Mouse (Mus musculus) midbrain, embryonic 14.5 days (tissue): Measurements from ENCODE around the gene Fryl. TPM values are rescaled to one million over a fixed set of nuclear protein-coding genes. Genes with fewer than 3 reads are reported as not detected.

Experiments used
- ATAC-seq: fragments of 200-750 bp; cut with Nextera tagmentation; 2 replicates; pipeline ENCODE4 v1.8.0; 2017; ENCODE audit warnings: moderate number of reproducible peaks, moderate library complexity; ENCODE audit not compliant: low FRiP score, low TSS enrichment
- DNase-seq: peaks from one replicate; pipeline ENCODE4 v3.0.0-alpha.2; 2015
- H3K27ac ChIP-seq: fragments of 300-500 bp; sonication (generic); replicated peaks from 2 replicates; pipeline ENCODE4 v1.5.1; 2014; ENCODE audit warnings: mild to moderate bottlenecking, low read depth, low read length, moderate library complexity
- H3K27me3 ChIP-seq: fragments of 300-500 bp; sonication (generic); 2 replicates; pipeline ENCODE4 v1.6.1; 2014; ENCODE audit warnings: low read length, control low read depth, mixed read lengths; ENCODE audit not compliant: control insufficient read depth, insufficient read depth
- H3K36me3 ChIP-seq: fragments of 300-500 bp; sonication (generic); 2 replicates; pipeline ENCODE4 v1.6.1; 2014; ENCODE audit warnings: low read length, control low read depth; ENCODE audit not compliant: control insufficient read depth, insufficient read depth
- H3K4me1 ChIP-seq: fragments of 300-500 bp; sonication (generic); 2 replicates; pipeline ENCODE4 v1.6.1; 2014; ENCODE audit warnings: mild to moderate bottlenecking, antibody characterized with exemption, low read length, control low read depth; ENCODE audit not compliant: control insufficient read depth, insufficient read depth
- H3K4me2 ChIP-seq: fragments of 300-500 bp; sonication (generic); 2 replicates; pipeline ENCODE4 v1.6.1; 2014; ENCODE audit warnings: mild to moderate bottlenecking, low read length, moderate library complexity
- H3K4me3 ChIP-seq: fragments of 300-500 bp; sonication (generic); replicated peaks from 2 replicates; pipeline ENCODE4 v1.5.1; 2014; ENCODE audit warnings: low read depth, low read length
- H3K9ac ChIP-seq: fragments of 300-500 bp; sonication (generic); replicated peaks from 2 replicates; pipeline ENCODE4 v1.6.1; 2014; ENCODE audit warnings: mild to moderate bottlenecking, low read length, moderate library complexity
- H3K9me3 ChIP-seq: fragments of 300-500 bp; sonication (generic); 2 replicates; pipeline ENCODE4 v1.6.1; 2016; ENCODE audit warnings: low read length, control low read depth, mixed read lengths; ENCODE audit not compliant: control insufficient read depth
- WGBS: fragments of 180-500 bp; shearing (Covaris S2); extraction: QIAGEN DNeasy Blood & Tissue Kit; methylation state at CpG from one replicate; pipeline ENCODE4 v1.1.7; 2014; 5-methylcytosine and 5-hydroxymethylcytosine counted together
- polyA plus RNA-seq: library from polyadenylated mRNA; unstranded; fragments of >200 nt; fragmentation: Nextera tagmentation; extraction: Ambion mirVana; gene quantifications from 2 replicates; pipeline ENCODE4 v1.2.1, GENCODE M21; 2014

Gene Fryl
- polyA plus RNA-seq, 1 experiment from 2014 or later, result 48.5 TPM

DNA sequence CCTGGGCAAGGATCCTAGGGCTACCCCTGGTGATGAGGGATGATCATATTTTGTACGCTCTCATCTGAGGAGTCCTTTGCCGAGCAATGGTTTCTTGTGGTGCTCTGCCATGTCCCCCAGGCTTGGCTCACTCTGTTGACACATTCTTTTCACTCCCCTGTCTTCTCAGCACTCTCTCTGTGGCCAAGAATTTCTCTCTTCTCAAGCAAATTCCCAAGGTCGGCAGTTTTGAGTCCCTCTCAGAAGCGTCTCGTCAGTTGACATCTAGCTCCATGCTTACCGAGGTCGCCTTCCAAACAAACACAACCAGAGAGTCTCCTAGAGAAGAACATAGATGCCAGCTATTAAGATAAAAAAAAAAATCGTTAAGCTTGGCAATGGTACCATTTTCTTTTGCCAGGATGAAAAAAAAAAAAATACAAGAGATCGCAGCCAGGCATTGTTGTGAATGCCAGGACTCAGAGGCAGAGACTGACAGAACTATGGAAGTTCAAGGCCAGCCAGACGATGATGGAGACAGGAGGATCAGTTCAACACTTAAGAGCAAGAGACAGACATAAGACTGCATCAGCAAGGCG is 12.3 kb upstream of the Fryl start:
- no peak overlapping the region for H3K4me3 ChIP-seq
- H3K4me1 ChIP-seq, result no peaks in the 10 kb centered on the region; the same call in 1 of the 2 replicates
- DNase-seq (no peak), ATAC-seq (no peak)
- H3K4me2 ChIP-seq, result no peak overlapping the region
- H3K9ac ChIP-seq, result no peak overlapping the region
- H3K27me3 ChIP-seq, result no peaks in the 10 kb centered on the region
- no peaks in the 10 kb centered on the region for H3K9me3 ChIP-seq
- H3K36me3 ChIP-seq, result no peaks in the 10 kb centered on the region
- H3K27ac ChIP-seq, result no peak overlapping the region
- WGBS, result 88% methylated on average over 11 of the region's 11 CpGs

GRCm38 (mm10) chr5:73265460-73265859 is 9.0 kb upstream of the Fryl start:
- Histone ChIP-seq H3K9me3 (no peaks in the 10 kb centered on the region), H3K9ac (no peak overlapping the region), H3K4me3 (no peak overlapping the region), H3K27me3 (no peaks in the 10 kb centered on the region), H3K4me1 (no peaks in the 10 kb centered on the region), H3K36me3 (no peaks in the 10 kb centered on the region), H3K27ac (no peak overlapping the region), H3K4me2 (no peak overlapping the region)
- ATAC-seq (no peak), DNase-seq (no peak)
- 80% methylated on average over 5 of the region's 5 CpGs for WGBS

DNA sequence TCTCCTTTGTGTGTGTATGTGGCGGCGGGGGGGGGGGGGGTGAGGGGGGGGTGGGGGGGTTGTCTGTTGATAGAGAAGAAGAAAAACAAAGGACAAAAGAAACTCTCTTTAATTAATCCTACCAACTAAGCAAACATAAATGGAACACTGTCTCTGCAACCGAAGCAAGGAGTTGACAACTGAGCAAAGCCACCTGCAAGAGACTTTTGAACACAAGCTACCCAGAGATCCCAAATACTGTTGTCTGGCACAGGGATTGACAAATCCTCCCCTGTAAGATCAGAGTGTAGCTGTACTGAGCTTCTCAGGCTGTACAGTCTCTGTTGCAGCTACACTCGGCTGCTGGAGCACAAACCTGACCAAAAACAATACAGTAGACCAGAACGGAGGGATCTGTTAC is 7.7 kb upstream of the Fryl start:
- ATAC-seq, result no peak
- Histone ChIP-seq H3K36me3 (no peaks in the 10 kb centered on the region), H3K4me3 (no peak overlapping the region), H3K4me2 (no peak overlapping the region), H3K27me3 (no peaks in the 10 kb centered on the region), H3K4me1 (no peaks in the 10 kb centered on the region), H3K9me3 (no peaks in the 10 kb centered on the region), H3K27ac (no peak overlapping the region), H3K9ac (no peak overlapping the region)
- no peak for DNase-seq
- 80% methylated on average over 3 of the region's 5 CpGs for WGBS

DNA sequence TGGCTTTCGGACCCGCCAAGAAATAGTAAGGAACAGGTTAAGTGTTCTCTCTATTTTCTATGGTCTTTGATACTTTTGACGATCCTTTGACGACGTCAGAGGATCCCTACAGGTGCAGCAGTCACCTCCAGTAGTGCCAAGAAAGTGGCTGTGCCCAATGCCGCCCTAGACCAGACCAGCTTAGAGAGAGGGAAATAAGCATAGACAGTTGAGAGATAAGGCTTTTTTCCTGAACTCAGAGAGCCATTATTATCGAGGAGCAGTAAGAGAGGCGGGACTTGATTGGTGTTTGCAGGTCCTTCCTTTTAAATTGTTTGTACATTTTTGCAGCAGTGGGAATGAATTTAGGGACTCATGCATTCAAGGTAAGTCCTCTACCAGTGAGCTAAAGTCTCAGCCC is 1.3 kb upstream of the Fryl start:
- H3K9ac ChIP-seq, result no peak overlapping the region
- H3K4me2 ChIP-seq, result peak overlapping the region; percentile 62
- H3K27ac ChIP-seq, result no peak overlapping the region
- no peaks in the 10 kb centered on the region for H3K9me3 ChIP-seq
- ATAC-seq (no peak), DNase-seq (no peak)
- no peaks in the 10 kb centered on the region for H3K36me3 ChIP-seq
- H3K27me3 ChIP-seq, result no peaks in the 10 kb centered on the region
- 0 out of 2 replicates have a peak overlapping the region, but pooled peaks have one; percentile 41 for H3K4me3 ChIP-seq
- 58% methylated on average over 8 of the region's 8 CpGs for WGBS
- peaks cover 19% of the 10 kb centered on the region for H3K4me1 ChIP-seq

DNA sequence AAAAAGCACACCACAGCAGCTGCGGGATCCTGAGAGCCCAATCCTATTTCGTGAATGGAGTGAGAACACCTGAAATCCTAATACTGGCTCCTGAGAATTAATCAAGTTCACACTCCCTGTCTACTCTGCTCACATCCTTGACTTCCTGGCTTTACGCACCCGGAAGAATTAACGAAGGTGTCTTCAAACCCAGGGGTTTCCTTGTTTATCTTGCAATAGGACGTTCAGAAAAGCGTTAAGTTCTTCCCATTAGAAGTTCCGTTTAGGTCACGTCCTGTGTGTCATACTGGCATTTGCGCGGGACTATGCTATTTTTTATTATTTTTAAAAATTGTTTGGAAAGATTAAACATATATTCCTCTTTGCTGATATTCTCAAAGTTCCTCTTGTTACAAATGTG is 677 bp upstream of the Fryl start:
- H3K9me3 ChIP-seq, result no peaks in the 10 kb centered on the region
- 4% methylated on average over 11 of the region's 11 CpGs for WGBS
- H3K27me3 ChIP-seq, result no peaks in the 10 kb centered on the region
- DNase-seq, result peak; percentile 26
- H3K4me1 ChIP-seq, result peaks cover 19% of the 10 kb centered on the region
- H3K4me3 ChIP-seq, result peak overlapping the region; percentile 41
- H3K36me3 ChIP-seq, result no peaks in the 10 kb centered on the region
- H3K27ac ChIP-seq, result peak overlapping the region; percentile 55
- peak overlapping the region; percentile 62 for H3K4me2 ChIP-seq
- ATAC-seq, result no peak
- peak overlapping the region; percentile 34; the same call in 1 of the 2 replicates for H3K9ac ChIP-seq

DNA sequence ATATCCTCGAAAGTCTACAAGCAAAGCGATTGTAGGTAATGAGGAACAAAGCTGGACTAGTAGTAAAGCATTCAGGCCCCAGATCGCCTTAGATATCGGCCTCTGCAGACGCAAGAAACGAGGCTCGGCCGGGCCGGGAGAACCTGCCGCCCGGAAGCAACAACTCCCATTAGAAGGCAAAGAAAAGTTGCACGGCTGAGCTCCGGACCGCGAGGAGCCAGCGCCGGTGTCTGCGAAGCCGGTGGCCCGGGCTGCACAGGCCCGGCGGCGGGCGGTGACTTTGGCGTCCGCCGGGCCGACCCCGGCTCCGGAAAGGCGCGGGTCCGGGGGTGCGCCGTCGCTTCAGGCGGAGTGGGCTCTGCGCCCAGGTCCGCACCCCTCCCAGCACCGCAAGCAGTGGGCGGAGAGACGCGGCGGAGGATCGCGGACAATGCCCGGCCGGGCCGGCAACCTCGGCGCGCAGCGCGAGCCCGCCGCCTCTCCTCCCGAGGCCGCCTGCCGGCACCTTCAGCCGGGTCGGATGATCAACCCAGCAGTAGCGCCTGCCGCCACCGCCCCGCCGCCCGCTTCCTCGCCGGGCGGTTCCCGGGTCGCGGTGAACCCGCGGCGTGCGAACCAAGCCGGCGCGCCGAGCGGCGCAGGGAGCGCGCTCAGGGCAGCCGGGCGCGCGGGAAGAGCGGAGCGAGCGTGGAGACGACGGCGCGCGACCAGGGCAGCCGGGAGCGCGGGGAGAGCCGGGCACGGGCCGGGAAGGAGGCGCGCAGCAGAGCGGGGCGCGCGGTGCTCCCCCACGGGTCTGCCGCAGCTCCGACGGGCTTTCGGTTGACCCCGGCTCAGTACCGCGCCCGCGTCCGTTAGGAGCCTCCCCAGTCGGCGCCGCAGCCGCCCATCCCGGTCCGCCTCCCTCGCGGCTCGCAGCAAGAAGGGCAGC is 833 bp downstream of the Fryl start:
- peak overlapping the region; percentile 89 for H3K9ac ChIP-seq
- H3K4me1 ChIP-seq, result peaks cover 19% of the 10 kb centered on the region
- H3K27ac ChIP-seq, result peak overlapping the region; percentile 94
- DNase-seq (peak; percentile 89), ATAC-seq (peak; percentile 51)
- peak overlapping the region; percentile 91 for H3K4me3 ChIP-seq
- under 1% methylated on average over 121 of the region's 129 CpGs for WGBS
- H3K36me3 ChIP-seq, result no peaks in the 10 kb centered on the region
- peak overlapping the region; percentile 71 for H3K4me2 ChIP-seq
- H3K27me3 ChIP-seq, result no peaks in the 10 kb centered on the region
- H3K9me3 ChIP-seq, result no peaks in the 10 kb centered on the region

GRCm38 (mm10) chr5:73254660-73255059 is 1.8 kb downstream of the Fryl start:
- peak overlapping the region; percentile 94; the same call in 1 of the 2 replicates for H3K27ac ChIP-seq
- peak overlapping the region; percentile 71 for H3K4me2 ChIP-seq
- no peak for ATAC-seq
- no peaks in the 10 kb centered on the region for H3K9me3 ChIP-seq
- no peaks in the 10 kb centered on the region for H3K27me3 ChIP-seq
- peaks cover 19% of the 10 kb centered on the region for H3K4me1 ChIP-seq
- H3K36me3 ChIP-seq, result no peaks in the 10 kb centered on the region
- WGBS, result 47% methylated on average over 5 of the region's 5 CpGs
- H3K9ac ChIP-seq, result peak overlapping the region; percentile 89
- H3K4me3 ChIP-seq, result peak overlapping the region; percentile 91
- peak; percentile 44 for DNase-seq

GRCm38 (mm10) chr5:73252739-73253138 is 3.7 kb downstream of the Fryl start:
- Histone ChIP-seq H3K9ac (no peak overlapping the region; the same call in 1 of the 2 replicates), H3K27me3 (no peaks in the 10 kb centered on the region), H3K4me2 (no peak overlapping the region), H3K4me1 (peaks cover 19% of the 10 kb centered on the region), H3K4me3 (no peak overlapping the region), H3K36me3 (no peaks in the 10 kb centered on the region), H3K27ac (no peak overlapping the region), H3K9me3 (no peaks in the 10 kb centered on the region)
- DNase-seq (no peak), ATAC-seq (no peak)
